Mouse (Mus musculus): Measurements from ENCODE around the gene Slc25a33.
A peak's percentile ranks its signal among the peaks of the same experiment; 100 is the strongest.
"Not testable (repeated sequence)": the region's sequence is repeated elsewhere in the genome, so short reads cannot be mapped to it uniquely, and the experiment has no call there.

Gene Slc25a33

DNA sequence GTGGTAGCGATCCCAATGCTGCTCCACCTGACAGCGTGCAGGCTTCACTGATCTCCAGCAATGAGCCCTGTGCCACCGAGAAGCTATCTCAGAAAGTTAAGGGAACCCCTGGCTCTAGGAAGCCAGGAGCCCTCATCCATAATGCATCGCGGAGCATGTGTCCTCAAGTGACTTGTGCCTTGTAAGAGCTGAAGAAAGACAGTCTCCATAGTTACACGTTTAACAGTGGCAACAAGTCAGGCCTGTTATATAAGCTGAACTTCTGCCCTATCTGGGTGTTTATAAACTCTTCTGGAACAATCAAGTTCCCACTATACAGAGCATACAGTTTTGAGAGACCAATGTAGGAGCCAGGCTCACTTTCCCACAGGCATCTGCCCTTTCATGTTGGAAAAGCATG is 15.7 kb downstream of the Slc25a33 start:
- DNase-seq (ENCODE audit: low read depth), result no peak

DNA sequence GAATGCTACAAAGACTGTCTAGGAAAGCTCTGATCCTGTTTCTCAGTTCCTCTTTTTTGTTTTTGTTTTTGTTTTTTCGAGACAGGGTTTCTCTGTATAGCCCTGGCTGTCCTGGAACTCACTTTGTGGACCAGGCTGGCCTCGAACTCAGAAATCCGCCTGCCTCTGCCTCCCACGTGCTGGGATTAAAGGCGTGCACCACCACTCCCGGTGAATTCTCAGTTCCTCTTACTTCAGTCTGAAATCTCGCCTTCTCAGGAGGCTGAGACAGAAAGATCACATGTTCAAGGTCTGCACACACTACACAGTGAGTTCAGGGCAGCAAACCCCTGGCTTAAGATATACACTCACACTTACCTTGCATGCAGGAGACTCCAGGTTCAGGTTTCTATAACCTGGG is 17.5 kb downstream of the Slc25a33 start:
- not testable (repeated sequence) for DNase-seq (ENCODE audit: low read depth)

DNA sequence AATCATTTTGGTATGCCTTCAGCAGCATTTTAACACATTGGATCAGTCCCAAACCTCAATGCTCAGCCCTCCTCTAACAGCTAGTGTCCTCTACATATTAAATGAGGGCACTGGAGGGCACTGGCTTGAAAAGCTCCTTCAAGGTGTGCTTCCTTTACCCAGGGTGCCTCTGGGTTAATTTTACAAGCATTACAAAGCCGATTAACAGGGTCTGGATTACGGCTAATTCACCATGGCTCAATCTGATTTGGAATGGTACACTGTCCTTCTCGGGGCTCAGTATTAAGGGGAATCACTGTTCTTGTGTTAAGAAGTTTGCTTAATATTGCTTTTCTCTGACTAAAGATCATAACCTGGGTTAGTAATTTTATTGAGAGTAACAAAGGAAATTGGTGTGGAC is 21.2 kb downstream of the Slc25a33 start:
- DNase-seq (ENCODE audit: low read depth), result no peak

DNA sequence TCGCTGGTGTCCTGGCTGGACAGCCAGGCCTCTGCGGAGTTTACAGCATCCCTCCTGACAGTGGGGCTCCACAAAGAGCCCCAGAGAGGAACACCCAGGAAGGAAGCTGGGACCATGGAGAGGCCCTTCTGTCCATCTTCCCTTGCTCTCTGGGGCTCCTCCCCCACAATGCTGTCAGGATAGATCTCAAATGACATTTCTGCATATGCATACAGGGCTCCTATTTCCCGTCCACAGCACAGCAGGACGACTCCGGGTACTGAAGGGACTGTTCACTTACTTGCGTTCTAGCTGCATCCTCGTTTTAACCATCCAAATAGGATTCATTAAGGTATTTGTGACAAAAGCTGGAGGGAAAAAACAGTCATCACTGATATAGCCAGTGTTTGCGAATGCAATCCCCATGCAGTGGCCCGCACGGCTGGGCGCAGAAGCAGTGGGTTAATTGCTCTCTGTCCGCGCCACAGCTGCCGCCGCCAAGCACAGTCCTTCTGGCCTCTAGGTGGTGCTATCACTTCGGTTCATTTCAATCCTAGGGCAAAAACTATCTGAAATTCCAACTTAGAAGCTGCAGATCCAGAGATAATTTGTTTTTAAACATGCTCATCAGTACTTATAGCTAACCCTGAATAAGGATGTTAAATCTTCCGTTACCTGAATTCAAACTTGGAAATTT is 21.8 kb downstream of the Slc25a33 start:
- no peak for DNase-seq (ENCODE audit: low read depth)

DNA sequence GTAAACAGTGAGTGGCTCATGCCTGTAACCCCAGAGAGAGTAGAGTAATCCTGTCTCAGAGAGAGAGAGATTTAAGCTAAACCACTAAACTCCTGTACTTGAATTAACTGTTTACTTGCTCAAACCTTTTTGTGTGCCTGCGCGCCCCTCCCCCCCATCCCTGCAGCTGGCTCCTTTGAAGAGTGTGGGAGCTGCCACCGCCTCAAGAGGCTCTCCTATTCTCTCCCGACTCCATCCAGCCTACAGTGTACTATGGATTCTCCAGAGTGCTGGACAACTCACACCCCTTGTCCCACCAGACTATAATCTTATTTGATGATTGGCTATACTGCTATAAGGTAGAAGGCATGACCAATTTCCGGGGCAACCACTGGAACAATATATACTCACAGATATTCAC is 23.4 kb downstream of the Slc25a33 start:
- DNase-seq (ENCODE audit: low read depth), result no peak

DNA sequence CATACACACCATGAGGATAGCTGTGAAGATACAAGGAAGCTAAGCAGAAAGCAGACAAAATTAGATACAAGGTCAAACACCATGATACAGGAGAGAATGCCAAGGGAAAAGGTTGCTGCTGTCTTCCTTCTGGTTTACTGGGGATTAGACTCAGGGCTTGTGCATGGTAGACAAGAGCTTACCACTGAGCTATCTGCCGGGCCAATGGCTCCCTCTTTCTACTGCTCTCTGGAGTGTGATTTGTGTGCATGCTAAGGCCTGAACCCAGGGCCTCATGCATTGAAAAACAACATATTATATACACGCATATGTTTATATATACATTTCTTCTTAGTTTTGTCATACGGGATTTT is 24.4 kb downstream of the Slc25a33 start:
- DNase-seq (ENCODE audit: low read depth), result not testable (repeated sequence)

DNA sequence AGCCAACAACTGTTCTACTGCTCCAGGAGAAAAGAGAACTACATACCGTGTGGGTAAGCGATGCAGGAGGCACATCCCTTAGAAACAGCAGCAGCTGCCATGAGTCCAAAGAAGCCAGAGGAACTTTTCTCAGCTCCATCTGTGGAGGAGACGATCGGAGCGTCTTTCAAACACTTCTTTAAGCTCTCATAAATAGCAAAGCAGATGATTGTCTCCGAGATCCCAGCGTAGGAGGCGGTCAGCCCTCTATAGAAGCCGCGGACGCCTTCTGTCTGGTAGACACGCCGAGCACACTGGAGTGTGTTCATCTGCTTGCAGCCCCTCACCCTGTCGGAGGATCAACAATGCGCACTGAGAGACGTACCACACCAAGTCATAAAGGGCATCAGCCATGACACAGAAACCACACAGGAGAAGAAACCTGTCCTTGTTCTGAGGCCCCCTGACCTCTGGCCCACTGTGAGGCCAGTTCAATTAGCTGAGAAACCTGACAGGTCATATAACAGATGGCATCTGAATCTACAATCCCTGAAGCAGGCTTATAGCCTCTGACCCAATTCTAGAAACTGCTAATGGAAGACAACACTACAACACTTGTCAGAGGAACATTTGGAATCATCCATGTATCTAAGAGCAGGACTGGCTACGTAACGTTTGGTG is 24.9 kb downstream of the Slc25a33 start:
- no peak for DNase-seq (ENCODE audit: low read depth)

DNA sequence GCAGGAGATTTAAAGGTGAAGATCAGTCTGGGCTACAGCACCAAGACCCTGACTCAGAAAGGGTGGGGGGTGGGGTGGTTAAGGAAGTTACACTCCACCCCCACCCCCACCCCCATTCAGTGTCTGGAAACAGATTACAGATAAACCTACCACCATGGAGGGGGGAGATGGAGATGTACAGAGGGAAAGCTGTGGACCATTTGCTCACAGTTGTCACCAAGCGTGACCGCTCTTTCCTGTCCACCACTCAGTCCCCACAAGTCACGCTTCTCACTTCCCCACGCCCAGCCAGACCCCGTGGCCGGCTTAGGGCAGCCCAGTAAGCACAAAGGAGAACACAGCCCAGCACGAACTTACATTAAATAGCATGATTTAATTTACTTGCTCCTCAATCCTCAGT is 30.0 kb downstream of the Slc25a33 start:
- no peak for DNase-seq (ENCODE audit: low read depth)

DNA sequence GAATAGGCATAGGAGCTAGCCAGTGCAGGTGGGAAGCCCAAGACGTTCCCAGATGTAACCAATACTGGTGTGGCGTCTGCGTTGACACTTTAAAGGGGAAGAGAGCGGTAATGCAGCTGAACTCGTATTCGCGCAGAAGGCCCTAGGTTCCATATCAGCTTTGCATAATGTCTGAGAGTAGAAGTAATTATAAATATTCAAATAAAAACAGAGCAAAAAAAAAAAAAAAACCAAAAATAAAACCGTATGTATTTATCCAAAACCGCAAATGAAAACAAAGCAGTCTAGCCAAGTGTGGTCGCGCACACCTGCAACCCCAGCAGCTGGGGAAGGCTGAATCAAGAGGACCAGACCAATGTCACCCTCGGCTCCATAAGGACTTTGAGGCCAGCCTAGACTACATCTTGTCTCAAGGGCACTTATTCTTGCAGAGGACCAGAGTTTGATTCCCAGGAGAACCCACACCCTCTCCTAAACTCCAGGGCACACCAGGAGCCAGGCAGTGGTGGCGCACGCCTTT is 32.0 kb downstream of the Slc25a33 start:
- DNase-seq (ENCODE audit: low read depth), result no peak

DNA sequence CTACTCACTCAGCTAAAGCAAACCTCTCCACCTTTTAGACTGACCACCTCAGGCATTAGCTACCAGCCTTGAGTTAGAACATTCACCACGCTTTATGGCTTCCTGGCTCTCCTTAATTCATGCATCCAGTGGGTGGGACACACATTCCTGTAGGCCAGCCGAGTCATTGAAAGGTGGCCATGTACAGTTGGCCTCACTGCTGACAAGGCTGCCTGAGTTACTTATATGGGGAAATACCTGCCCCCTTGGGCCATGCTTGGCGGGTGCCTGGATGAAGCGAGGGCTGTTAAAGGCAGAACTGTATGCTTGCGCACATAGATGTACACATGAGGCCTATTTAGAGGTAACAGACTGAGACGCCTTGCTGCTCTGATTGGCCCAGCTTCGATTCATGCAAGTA is 33.8 kb downstream of the Slc25a33 start:
- DNase-seq (ENCODE audit: low read depth), result no peak

DNA sequence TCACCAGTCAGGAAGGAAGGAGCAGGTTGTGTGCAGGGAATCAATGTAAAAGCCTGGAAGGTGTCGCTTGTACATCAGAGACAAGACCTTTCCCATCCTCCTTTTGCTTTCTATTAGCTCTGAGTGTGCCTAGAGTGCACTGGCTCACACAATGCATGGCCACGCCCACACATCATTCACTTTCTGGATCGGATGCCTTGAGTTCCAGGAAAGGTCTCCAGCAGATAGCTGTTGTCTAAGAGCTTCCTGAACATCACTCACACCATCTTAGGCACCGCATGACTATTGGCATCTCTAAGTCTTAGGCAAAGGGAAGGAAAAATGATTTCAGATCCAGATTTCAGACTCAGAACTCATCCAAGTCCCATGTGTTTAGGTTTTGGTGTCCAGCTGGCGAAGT is 34.6 kb downstream of the Slc25a33 start:
- DNase-seq (ENCODE audit: low read depth), result peak; percentile 15

DNA sequence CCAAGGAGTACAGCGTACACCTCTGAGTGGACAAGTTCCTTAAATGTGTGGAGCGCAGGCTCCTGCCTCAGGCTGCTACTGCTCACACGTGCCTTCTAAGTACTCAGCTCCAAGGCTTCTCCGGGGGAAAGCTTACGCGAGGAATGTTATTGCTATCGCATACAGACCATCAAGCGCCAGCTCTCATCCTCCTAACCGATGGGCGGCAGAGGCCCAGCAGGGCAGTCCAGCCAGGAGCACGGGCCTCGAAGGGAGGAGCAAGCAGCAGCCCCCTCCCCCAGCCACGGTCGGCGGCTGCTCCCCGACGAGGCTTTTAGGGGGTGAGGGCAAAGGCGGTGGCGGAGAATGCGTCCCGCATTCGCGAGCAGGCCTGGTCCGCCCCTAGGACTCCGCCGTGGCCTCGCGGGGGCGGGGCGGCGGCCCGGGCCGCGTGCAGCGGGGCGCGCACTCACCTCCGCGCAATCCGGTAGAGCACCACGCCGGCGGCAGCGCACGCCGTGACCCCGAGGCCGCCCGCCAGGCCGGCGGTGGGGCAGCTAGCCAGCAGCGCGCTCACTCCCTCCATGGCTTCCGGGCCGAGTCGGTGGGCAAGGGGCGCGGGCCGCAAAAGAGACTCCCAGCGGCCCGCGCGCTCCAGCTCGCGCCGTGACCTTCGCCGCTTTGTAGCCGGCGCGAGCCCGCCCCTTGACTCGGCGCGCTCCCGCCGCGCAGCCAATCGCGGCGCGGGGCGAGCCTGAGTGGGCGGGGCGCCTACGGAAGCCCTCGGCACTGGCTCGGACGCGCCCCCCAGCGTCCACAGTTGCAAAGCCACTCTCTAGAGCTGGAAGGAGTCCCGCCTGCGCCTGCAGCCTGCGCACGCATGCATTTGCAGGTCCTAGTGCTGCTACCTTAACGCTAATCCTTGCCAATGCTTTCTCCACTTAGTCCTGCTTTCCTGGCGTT is 36.4 kb downstream of the Slc25a33 start, which contains the start of gene Tmem201:
TSS of gene Tmem201 (minus strand) at position 662 of the 942 bp plus-strand sequence.
- DNase-seq (ENCODE audit: low read depth), result peak; percentile 90

DNA sequence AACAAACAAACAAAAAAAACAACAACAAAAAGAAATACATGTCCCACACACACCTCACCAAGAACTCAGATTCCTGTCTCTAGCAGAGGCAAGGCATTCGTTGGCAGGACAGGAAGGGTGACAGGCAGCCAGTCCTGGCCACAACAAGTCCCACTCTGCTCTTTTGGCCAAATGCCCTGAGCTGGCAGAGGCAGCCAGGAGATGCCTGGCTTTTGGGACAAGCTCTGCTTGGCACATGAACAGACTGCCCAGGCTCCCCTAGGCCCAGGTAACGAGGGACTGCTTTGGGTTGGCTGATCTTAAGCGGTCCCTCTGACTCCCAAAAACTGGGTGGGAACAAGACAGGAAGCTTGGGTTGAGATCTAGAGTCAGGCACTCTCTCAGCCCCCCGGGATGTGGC is 37.5 kb downstream of the Slc25a33 start:
- no peak for DNase-seq (ENCODE audit: low read depth)

DNA sequence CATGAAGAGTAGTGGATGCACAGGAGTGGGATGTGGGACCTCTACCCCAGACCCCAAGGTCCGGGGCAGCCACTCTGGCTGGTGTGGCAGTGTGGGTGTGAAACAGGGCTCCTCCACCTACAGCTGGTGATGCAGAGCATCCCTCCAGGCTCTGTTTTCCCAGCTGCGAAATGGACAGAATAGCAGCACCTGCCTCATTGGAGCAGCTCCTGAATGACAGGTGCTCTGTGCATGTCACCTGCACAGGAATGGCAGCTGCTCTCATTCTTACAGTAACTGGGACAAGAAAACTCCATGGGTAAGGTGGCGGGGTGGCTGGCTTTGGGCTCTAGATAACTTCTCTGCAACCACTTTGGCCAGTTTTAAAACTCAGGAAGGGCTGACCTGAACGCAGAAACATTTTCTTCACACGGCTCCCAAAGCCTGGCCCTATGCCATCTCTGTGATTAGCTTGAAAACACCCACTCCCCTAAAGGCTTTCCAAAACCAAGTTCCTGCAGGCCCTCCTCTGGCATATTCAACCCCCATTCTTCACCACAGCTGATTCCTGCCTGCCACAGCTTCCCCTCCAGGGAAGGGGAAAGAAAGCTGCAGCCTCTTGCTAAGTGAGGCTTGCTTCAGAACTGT is 38.3 kb downstream of the Slc25a33 start:
- no peak for DNase-seq (ENCODE audit: low read depth)

DNA sequence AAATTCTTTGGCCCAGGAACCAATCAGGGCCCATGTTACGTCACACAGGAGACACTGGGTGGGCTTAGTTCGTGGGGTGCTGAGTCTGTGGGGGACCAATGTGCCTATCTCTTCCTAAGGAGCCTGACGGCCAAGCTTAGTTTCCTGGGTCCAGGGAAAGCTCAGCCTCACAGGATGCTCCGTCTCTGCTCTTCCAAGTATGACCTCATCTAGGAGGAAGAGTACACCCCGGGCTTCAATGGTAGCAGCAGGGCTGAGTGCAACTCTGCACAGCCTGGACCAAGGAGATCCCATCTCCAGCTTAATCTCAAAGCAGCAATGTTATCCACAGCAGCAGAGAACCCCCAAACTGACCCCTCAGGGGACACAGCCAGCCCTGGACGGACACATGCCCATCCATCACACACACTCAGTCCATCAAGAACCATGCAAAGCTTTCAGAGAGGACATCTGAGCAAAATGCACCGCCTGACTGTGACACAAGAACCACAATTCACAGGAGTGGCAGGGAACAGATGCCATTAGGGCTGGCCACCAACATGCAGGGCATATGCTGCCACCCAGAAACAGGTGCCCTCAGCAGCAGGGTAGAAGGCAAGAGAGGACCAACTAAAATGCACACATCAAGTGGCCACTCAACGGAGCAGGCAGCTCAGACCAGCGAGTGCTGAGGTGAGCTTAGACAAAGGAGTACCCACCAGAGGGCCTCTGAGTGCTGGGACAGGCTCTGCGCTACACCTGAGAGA is 39.2 kb downstream of the Slc25a33 start:
- DNase-seq (ENCODE audit: low read depth), result no peak

DNA sequence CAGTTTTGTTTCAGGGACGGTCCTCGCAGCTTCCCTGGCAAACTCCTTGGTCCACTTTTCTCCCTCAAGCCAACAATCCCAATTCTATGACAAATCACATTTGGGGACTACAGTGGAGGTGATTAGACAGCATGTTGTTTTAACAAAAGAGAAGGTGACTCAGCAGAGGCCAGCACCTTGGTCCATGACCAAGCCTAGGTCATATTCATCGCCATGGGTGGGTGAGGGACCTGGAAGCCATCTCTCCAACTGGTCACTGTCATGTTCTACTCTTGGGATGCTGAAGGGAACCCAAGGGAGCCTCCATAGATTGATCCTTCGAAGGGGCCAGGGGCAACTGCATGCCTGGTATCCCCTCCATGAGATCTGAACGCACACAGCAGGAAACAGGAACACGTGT is 39.8 kb downstream of the Slc25a33 start:
- no peak for DNase-seq (ENCODE audit: low read depth)

DNA sequence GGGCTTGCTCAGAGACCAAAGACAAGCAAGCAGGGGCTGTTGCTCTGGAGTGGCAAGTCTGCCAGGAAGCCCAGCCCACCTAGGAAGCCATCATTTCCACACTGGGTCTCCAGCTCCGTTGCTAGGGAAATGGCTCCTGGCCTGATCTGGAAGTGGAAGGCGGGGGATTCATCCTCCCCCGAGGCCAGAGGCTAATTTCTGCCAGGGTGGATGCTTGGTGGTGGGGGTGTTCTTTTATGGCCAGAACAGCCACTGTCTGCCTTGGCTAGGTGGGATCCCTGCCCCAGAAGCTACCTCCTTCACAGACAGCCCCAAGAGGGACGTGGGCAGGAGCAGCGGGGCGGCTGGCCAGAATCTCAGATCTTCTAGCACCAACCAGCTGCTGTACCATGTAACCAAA is 40.3 kb downstream of the Slc25a33 start:
- DNase-seq (ENCODE audit: low read depth), result no peak

DNA sequence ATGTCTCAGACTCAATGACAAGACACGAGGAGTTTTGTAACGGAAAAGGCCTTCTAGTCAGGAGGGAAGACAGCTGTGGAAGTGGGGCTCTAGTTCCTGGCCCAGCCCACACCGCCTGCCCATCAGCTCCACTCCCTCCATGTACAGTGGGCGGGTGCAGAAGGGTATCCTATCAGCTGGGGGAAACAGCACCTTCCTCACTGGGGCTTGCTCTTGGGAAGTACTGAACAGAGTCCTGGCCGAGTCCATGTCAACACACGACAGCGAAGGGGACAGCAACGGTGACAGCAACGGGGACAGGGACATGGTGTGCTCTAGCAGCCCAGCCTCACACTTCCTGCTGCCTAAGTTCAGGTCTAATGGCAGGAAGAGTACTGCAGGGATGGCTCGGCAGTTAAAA is 41.3 kb downstream of the Slc25a33 start:
- no peak for DNase-seq (ENCODE audit: low read depth)

DNA sequence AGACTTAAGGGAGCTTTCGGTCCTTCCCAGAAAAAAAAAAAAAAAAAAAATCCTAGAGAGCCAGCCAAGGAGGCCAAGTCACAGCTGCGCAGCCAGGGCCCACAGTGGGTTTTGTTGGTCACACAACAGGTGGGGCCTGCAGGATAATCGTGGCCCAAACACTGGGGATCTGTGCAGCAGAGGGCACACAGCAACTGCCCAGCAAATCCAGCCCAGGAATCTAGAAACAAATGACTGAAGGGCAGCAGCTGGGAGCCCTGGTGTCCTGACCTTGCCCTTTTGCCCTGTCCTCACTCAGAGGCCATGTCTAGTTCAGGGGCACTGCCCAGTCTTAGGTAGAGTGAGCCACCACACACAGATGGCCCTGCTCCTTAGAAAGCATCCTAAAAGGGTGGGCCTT is 41.8 kb downstream of the Slc25a33 start:
- no peak for DNase-seq (ENCODE audit: low read depth)

DNA sequence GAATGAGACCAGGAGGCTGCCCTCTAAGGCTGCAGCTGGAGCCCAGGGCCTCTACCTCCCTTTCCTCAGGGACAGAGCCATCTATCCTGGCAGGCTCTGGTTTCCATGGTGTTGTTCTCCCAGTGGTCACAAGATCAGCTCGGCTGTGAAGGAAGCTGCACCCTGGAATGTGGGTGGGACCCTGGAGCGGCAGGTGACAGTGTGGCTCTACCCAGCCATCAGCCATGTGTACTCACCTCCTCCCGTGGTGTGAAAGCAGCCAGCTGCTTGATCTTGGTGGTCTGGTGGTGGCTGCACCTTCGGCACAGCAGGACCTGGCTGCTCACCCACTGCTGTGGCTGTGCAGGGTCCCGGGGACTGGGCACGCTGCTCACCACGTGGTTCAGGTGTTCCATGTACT is 43.2 kb downstream of the Slc25a33 start:
- DNase-seq (ENCODE audit: low read depth), result no peak

DNA sequence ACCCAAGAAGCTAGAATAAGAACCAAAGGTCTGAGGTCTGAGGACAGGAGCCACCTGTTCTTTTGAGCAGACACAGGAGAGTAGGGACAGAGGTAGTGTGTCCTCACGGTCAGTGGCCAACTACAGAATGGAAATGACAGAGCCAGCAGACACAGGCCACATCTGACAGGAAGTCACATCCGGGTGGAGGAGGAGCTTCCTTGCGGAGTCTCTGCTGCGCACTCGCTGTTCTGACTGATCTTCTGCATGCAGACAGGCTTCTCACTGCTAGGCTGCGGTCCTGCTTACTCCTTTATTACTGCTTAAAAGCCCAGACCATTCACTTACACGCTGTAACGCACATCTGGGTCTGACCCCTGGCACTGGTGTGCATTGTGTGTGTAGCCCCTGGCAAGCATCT is 45.3 kb downstream of the Slc25a33 start:
- DNase-seq (ENCODE audit: low read depth), result no peak

DNA sequence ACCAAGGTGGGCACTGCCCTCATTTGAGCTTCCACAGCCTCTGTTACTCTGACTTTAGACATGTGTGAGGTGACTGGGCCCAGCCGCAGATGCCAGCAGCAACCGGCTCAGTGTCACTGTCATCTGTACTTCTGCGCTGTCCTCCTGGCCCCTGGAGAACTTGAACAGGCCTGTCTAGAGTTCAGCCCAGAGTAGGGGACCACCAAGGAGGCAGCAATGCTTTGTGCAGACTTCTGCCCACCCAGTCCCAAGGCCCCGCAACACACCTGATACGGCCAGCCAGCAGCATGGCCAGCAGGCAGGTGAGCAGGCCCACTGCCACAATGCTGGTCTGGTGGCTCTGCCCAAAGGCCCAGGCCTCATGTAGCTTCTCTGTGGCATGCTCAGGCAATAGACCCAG is 46.4 kb downstream of the Slc25a33 start:
- no peak for DNase-seq (ENCODE audit: low read depth)

Measured in c-Kit-positive CD71-positive TER-119-negative erythroid progenitor cells, embryonic 14.5 days (primary cell).